Mouse (Mus musculus) kidney, adult 2 months (tissue): Measurements from ENCODE around the gene Shank2.

Experiments
- CTCF ChIP-seq: fragments of 200-500 bp; conservative IDR thresholded peaks from 2 replicates; pipeline ENCODE4 v1.5.1; 2011; ENCODE audit warnings: low read depth, mild to moderate bottlenecking, control low read depth, low read length, moderate library complexity, mixed read lengths; ENCODE audit not compliant: insufficient read depth, insufficient read length
- POLR2A ChIP-seq: fragments of 200-500 bp; IDR thresholded peaks from one replicate; pipeline ENCODE4 v1.6.1; 2011; ENCODE audit warnings: low read depth, low read length, control low read depth

GRCm38 (mm10) chr7:144271074-144271473 lies 269.3 kb downstream of the Shank2 start:
- TF ChIP-seq POLR2A = no peak
- no peak for TF ChIP-seq CTCF
